Mouse (Mus musculus) Muller cell, postnatal 12 days (primary cell): Measurements from ENCODE around the gene Gm13290.
"Not testable (repeated sequence)": the region's sequence is repeated elsewhere in the genome, so short reads cannot be mapped to it uniquely, and the experiment has no call there.

Source experiments
- DNase-seq: peaks from one replicate; pipeline ENCODE4 v3.0.0-alpha.2; 2015; ENCODE audit errors: inconsistent ontology term

Gm13290 gene

GRCm38 (mm10) chr4:88773534-88773933 is at the start of gene Gm13290:
TSS of gene Gm13290 (plus strand) at chr4:88773834.
- DNase-seq: not testable (repeated sequence)

- no peak for DNase-seq
These were observed 46.9 kb upstream of the Gm13290 start for GRCm38 (mm10) chr4:88726727-88727126.

GRCm38 (mm10) chr4:88727324-88727723 is 46.3 kb upstream of the Gm13290 start:
- DNase-seq: peak; percentile 15

GRCm38 (mm10) chr4:88738480-88738879 is 35.2 kb upstream of the Gm13290 start:
- peak; percentile 53 for DNase-seq

- DNase-seq: no peak
These were observed 34.6 kb upstream of the Gm13290 start for GRCm38 (mm10) chr4:88739036-88739435.

- DNase-seq: no peak
These were observed 32.2 kb upstream of the Gm13290 start for GRCm38 (mm10) chr4:88741426-88741825.

- no peak for DNase-seq
These were observed 30.8 kb upstream of the Gm13290 start for GRCm38 (mm10) chr4:88742771-88743371.

- no peak for DNase-seq
These were observed 29.4 kb upstream of the Gm13290 start for GRCm38 (mm10) chr4:88744207-88744606.

- no peak for DNase-seq
These were observed 23.7 kb upstream of the Gm13290 start for GRCm38 (mm10) chr4:88749926-88750325.

GRCm38 (mm10) chr4:88754818-88755340 is 18.8 kb upstream of the Gm13290 start, which contains the start of gene Gm13271:
TSS of gene Gm13271 (plus strand) at chr4:88754868.
- not testable (repeated sequence) for DNase-seq

- peak; percentile 47 for DNase-seq
These were observed 16.8 kb upstream of the Gm13290 start for GRCm38 (mm10) chr4:88756581-88757513.

- peak; percentile 91 for DNase-seq
These were observed 16.0 kb upstream of the Gm13290 start for GRCm38 (mm10) chr4:88757628-88758031.

- DNase-seq: not testable (repeated sequence)
These were observed 14.9 kb upstream of the Gm13290 start for GRCm38 (mm10) chr4:88758751-88759150.

- DNase-seq: not testable (repeated sequence)
These were observed 13.9 kb upstream of the Gm13290 start, which contains the start of gene Gm13283 for GRCm38 (mm10) chr4:88759610-88760268. TSS of gene Gm13283 (plus strand) at chr4:88760119.

- peak; percentile 74 for DNase-seq
These were observed 13.2 kb upstream of the Gm13290 start for GRCm38 (mm10) chr4:88760431-88760830.

GRCm38 (mm10) chr4:88761776-88762175 is 11.9 kb upstream of the Gm13290 start:
- DNase-seq: not testable (repeated sequence)

GRCm38 (mm10) chr4:88762341-88762740 is 11.3 kb upstream of the Gm13290 start:
- not testable (repeated sequence) for DNase-seq

GRCm38 (mm10) chr4:88763384-88764018 is 10.1 kb upstream of the Gm13290 start:
- peak; percentile 76 for DNase-seq

- DNase-seq: not testable (repeated sequence)
These were observed 3.0 kb downstream of the Gm13290 start, which contains the start of gene Gm13289 for GRCm38 (mm10) chr4:88776622-88777021. TSS of gene Gm13289 (plus strand) at chr4:88776922.

GRCm38 (mm10) chr4:88779550-88779949 is 5.9 kb downstream of the Gm13290 start, which contains the start of gene Gm13272:
TSS of gene Gm13272 (plus strand) at chr4:88779850.
- not testable (repeated sequence) for DNase-seq

GRCm38 (mm10) chr4:88780320-88780719 is 6.7 kb downstream of the Gm13290 start:
- not testable (repeated sequence) for DNase-seq
